ENCODE assay signal across 10 mouse cellular contexts in the genomic region with DNA sequence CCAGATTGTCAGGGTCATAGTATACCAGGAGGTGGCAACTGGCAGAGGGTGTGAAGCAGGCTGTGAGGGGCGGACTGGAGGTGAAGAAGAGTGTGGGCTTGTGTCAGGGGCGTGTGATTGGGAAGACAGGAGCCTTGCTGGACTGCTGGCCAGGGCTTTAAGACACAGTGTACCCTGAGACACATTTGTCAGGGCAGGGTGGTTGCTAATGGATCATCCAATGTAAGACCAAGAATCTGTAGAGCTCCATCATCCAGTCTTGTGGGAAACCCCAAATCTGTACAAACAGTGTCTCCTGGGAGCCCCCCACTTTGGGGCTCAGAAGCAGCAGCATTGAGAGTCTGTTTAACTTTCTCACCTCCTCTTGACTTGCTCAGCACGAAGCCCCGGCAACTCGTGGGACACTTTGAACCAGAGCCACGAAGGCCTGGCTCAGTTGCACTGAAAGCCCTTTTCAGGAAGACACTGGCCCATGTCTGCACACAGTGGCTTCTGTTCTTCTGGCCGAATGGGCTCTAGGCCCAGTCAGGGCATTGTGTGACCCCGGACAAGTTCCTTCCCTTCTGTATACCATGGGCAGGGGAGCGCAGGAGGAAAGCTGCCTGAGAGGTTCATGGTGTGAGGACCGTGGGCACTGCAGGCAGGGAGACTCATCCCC.
DNase-seq lines count a peak whose midpoint lies in the region; TF ChIP-seq lines count a peak whose summit lies in the region.
"Had no signal": no experiment of that assay in that cellular context is flagged by ENCODE, and none has a peak within 500 bp of the region (broad histone marks: within the 10 kb centered on the region; RNA-seq: fewer than 3 reads in every experiment).

No protein-coding gene starts in this region.

- H3K4me3 ChIP-seq in layer of hippocampus, adult 2 months: no peak overlapping the region
- no peak overlapping the region for H3K4me3 ChIP-seq in embryonic facial prominence, embryonic 10.5 days
- H3K4me3 ChIP-seq in limb, embryonic 10.5 days: no peak overlapping the region
- H3K4me3 ChIP-seq in kidney, adult 2 months (ENCODE audit: insufficient read depth, low read depth, low read length): no peak overlapping the region
- H3K4me3 ChIP-seq: heart, embryonic 15.5 days; lung, embryonic 15.5 days had no signal

- H3K9me3 ChIP-seq in embryonic facial prominence, embryonic 10.5 days: no peaks in the 10 kb centered on the region
- H3K9me3 ChIP-seq in limb, embryonic 10.5 days (replicated peaks): no peaks in the 10 kb centered on the region
- H3K9me3 ChIP-seq: heart, embryonic 15.5 days; lung, embryonic 15.5 days had no signal

- 0 out of 2 replicates have a peak, but pooled peaks cover 8% of the 10 kb centered on the region for H3K27me3 ChIP-seq in embryonic facial prominence, embryonic 10.5 days (replicated peaks; ENCODE audit: low read depth, poor library complexity, severe bottlenecking)
- H3K27me3 ChIP-seq in limb, embryonic 10.5 days (ENCODE audit: low read depth, poor library complexity, severe bottlenecking): 0 out of 2 replicates have a peak, but pooled peaks cover 4% of the 10 kb centered on the region
- no peaks in the 10 kb centered on the region for H3K27me3 ChIP-seq in kidney, adult 2 months (replicated peaks; ENCODE audit: control insufficient read depth, insufficient read depth, low read length)
- H3K27me3 ChIP-seq: heart, embryonic 15.5 days; lung, embryonic 15.5 days had no signal

- H3K27ac ChIP-seq in layer of hippocampus, adult 2 months: no peak overlapping the region
- H3K27ac ChIP-seq in embryonic facial prominence, embryonic 10.5 days (replicated peaks): 0 out of 2 replicates have a peak overlapping the region, but pooled peaks have one; percentile 40
- H3K27ac ChIP-seq in limb, embryonic 10.5 days: peak overlapping the region; percentile 61; the same call in 1 of the 2 replicates
- H3K27ac ChIP-seq in kidney, adult 2 months (ENCODE audit: insufficient read depth, low read depth, low read length): no peak overlapping the region
- H3K27ac ChIP-seq: heart, embryonic 15.5 days; lung, embryonic 15.5 days had no signal

- TF ChIP-seq CTCF in layer of hippocampus, adult 2 months (conservative IDR thresholded peaks at IDR 0.05): no peak
- TF ChIP-seq CTCF in kidney, adult 2 months (conservative IDR thresholded peaks at IDR 0.05; ENCODE audit: insufficient read depth, insufficient read length, low read depth, low read length): no peak

- H3K36me3 ChIP-seq in embryonic facial prominence, embryonic 10.5 days (replicated peaks): 0 out of 2 replicates have a peak, but pooled peaks cover 6% of the 10 kb centered on the region
- no peaks in the 10 kb centered on the region for H3K36me3 ChIP-seq in limb, embryonic 10.5 days
- H3K36me3 ChIP-seq in kidney, adult 2 months (ENCODE audit: control insufficient read depth, insufficient read depth, low read length): no peaks in the 10 kb centered on the region
- H3K36me3 ChIP-seq: heart, embryonic 15.5 days; lung, embryonic 15.5 days had no signal

- H3K4me1 ChIP-seq in embryonic facial prominence, embryonic 10.5 days: peaks cover 45% of the 10 kb centered on the region
- peaks cover 69% of the 10 kb centered on the region for H3K4me1 ChIP-seq in limb, embryonic 10.5 days
- no peaks in the 10 kb centered on the region for H3K4me1 ChIP-seq in kidney, adult 2 months (ENCODE audit: control insufficient read depth, insufficient read depth, low read length)

- no peak for TF ChIP-seq POLR2A in kidney, adult 2 months (IDR thresholded peaks at IDR 0.05; ENCODE audit: low read depth, low read length)

- DNase-seq in layer of hippocampus, adult 2 months (ENCODE audit: low spot score in 2 of 2): peak; percentile 35 to 60
- no peak for DNase-seq in layer of hippocampus, postnatal 25 days (ENCODE audit: extremely low spot score in 1 of 2, low spot score in 1 of 2)
- peak; percentile 78 for DNase-seq in brain, adult 2 months (ENCODE audit: low read depth, low spot score)
- DNase-seq in embryonic facial prominence, embryonic 10.5 days (ENCODE audit: low spot score): no peak
- no peak for DNase-seq in limb, embryonic 10.5 days (ENCODE audit: low spot score)
- DNase-seq in kidney, adult 2 months: no peak
- DNase-seq in urinary bladder, adult 18-20 months (ENCODE audit: low spot score in 2 of 2): no peak
- DNase-seq: adrenal gland, postnatal 36 days had no signal

- whole genome bisulfite sequencing in embryonic facial prominence, embryonic 10.5 days: 84% methylated on average over 10 of the region's 10 CpGs
- WGBS in limb, embryonic 10.5 days: 82% methylated on average over 10 of the region's 10 CpGs
- WGBS in kidney, adult 2 months: 77% methylated on average over 10 of the region's 10 CpGs

Comparison
In these comparisons a context has a peak if more than half of its experiments do, and no peak if none do; other contexts are left out.
1. DNase-seq: peak in layer of hippocampus, adult 2 months (2 of 2) and brain, adult 2 months (single experiment); none in layer of hippocampus, postnatal 25 days (0 of 2), embryonic facial prominence, embryonic 10.5 days (single experiment), limb, embryonic 10.5 days (single experiment), kidney, adult 2 months (single experiment) and urinary bladder, adult 18-20 months (0 of 2).
2. H3K27ac ChIP-seq: peak in embryonic facial prominence, embryonic 10.5 days (single experiment) and limb, embryonic 10.5 days (single experiment); none in layer of hippocampus, adult 2 months (single experiment) and kidney, adult 2 months (single experiment).